Mouse (Mus musculus) brown adipose tissue, adult 24 weeks (tissue): ENCODE results near the gene Inf2. TPM values are rescaled to one million over a fixed set of nuclear protein-coding genes. Genes with fewer than 3 reads are reported as not detected.
A peak's percentile ranks its signal among the peaks of the same experiment; 100 is the strongest.

Source experiments
- H3K27ac ChIP-seq: fragments of 200-500 bp; replicated peaks from 2 replicates; pipeline ENCODE4 v1.5.1; 2012; ENCODE audit warnings: low read depth, mild to moderate bottlenecking, low read length
- H3K4me1 ChIP-seq: fragments of 200-500 bp; 2 replicates; pipeline ENCODE4 v1.6.1; 2012; ENCODE audit warnings: low read length, mixed read lengths; ENCODE audit not compliant: control insufficient read depth, insufficient read depth, insufficient read length
- H3K4me3 ChIP-seq: fragments of 200-500 bp; 2 replicates; pipeline ENCODE4 v1.5.1; 2012; ENCODE audit warnings: low read depth, mild to moderate bottlenecking, low read length, moderate library complexity; ENCODE audit not compliant: insufficient read depth
- polyA plus RNA-seq: library from polyadenylated mRNA; stranded (reverse); fragments of >200 nt; gene quantifications from 2 replicates; pipeline ENCODE4 v1.2.4, GENCODE M21; 2012; ENCODE audit not compliant: missing spikeins, insufficient read depth, insufficient read length

Gene Inf2
- polyA plus RNA-seq, 1 experiment, result 13.5 TPM

- H3K27ac ChIP-seq, result no peak overlapping the region
- no peak overlapping the region for H3K4me3 ChIP-seq
- peaks cover 2% of the 10 kb centered on the region; the same call in 1 of the 2 replicates for H3K4me1 ChIP-seq
These were observed 54.5 kb downstream of the Inf2 start for GRCm38 (mm10) chr12:112643126-112643525.

GRCm38 (mm10) chr12:112644180-112644854 is 55.7 kb downstream of the Inf2 start, which contains the start of gene Siva1:
Gene Siva1, plus strand, starts transcription at chr12:112644679.
- Histone ChIP-seq H3K27ac (0 out of 2 replicates have a peak within 1 kb of the TSS, but pooled peaks have one; percentile 6), H3K4me1 (peaks cover 2% of the 10 kb centered on the region; the same call in 1 of the 2 replicates), H3K4me3 (peak within 1 kb of the TSS; percentile 72)

GRCm38 (mm10) chr12:112644855-112645506 is 56.4 kb downstream of the Inf2 start:
- Histone ChIP-seq H3K4me3 (peak overlapping the region; percentile 72), H3K4me1 (peaks cover 2% of the 10 kb centered on the region; the same call in 1 of the 2 replicates), H3K27ac (0 out of 2 replicates have a peak overlapping the region, but pooled peaks have one; percentile 6)

- H3K27ac ChIP-seq, result no peak overlapping the region
- peaks cover 2% of the 10 kb centered on the region; the same call in 1 of the 2 replicates for H3K4me1 ChIP-seq
- H3K4me3 ChIP-seq, result no peak overlapping the region
These were observed 57.6 kb downstream of the Inf2 start for GRCm38 (mm10) chr12:112646139-112646538.

- Histone ChIP-seq H3K27ac (no peak overlapping the region), H3K4me1 (peaks cover 2% of the 10 kb centered on the region; the same call in 1 of the 2 replicates), H3K4me3 (no peak overlapping the region)
These were observed 59.5 kb downstream of the Inf2 start for GRCm38 (mm10) chr12:112648081-112648480.

GRCm38 (mm10) chr12:112651778-112652439 is 63.3 kb downstream of the Inf2 start:
- Histone ChIP-seq H3K4me1 (no peaks in the 10 kb centered on the region), H3K27ac (no peak overlapping the region), H3K4me3 (no peak overlapping the region)

- Histone ChIP-seq H3K27ac (no peak overlapping the region), H3K4me3 (no peak overlapping the region), H3K4me1 (no peaks in the 10 kb centered on the region)
These were observed 64.7 kb downstream of the Inf2 start for GRCm38 (mm10) chr12:112653157-112653824.

- H3K4me1 ChIP-seq, result no peaks in the 10 kb centered on the region
- no peak overlapping the region for H3K4me3 ChIP-seq
- H3K27ac ChIP-seq, result no peak overlapping the region
These were observed 65.5 kb downstream of the Inf2 start for GRCm38 (mm10) chr12:112654076-112654475.

GRCm38 (mm10) chr12:112658619-112659018 is 70.0 kb downstream of the Inf2 start:
- no peak overlapping the region for H3K4me3 ChIP-seq
- no peaks in the 10 kb centered on the region for H3K4me1 ChIP-seq
- no peak overlapping the region for H3K27ac ChIP-seq

GRCm38 (mm10) chr12:112659109-112659508 is 70.5 kb downstream of the Inf2 start:
- H3K27ac ChIP-seq, result no peak overlapping the region
- no peak overlapping the region for H3K4me3 ChIP-seq
- H3K4me1 ChIP-seq, result no peaks in the 10 kb centered on the region

- Histone ChIP-seq H3K27ac (no peak overlapping the region), H3K4me1 (peaks cover 11% of the 10 kb centered on the region; the same call in 1 of the 2 replicates), H3K4me3 (no peak overlapping the region)
These were observed 72.2 kb downstream of the Inf2 start for GRCm38 (mm10) chr12:112660576-112661326.

GRCm38 (mm10) chr12:112661327-112661605 is 72.7 kb downstream of the Inf2 start:
- H3K27ac ChIP-seq, result no peak overlapping the region
- H3K4me1 ChIP-seq, result peaks cover 11% of the 10 kb centered on the region; the same call in 1 of the 2 replicates

GRCm38 (mm10) chr12:112661851-112662250 is 73.3 kb downstream of the Inf2 start:
- Histone ChIP-seq H3K4me3 (no peak overlapping the region), H3K27ac (no peak overlapping the region), H3K4me1 (peaks cover 16% of the 10 kb centered on the region)

More at GRCm38 (mm10) chr12:112661327-112661605, 72.7 kb downstream of the Inf2 start:
- no peak overlapping the region for H3K4me3 ChIP-seq

- no peak overlapping the region for H3K27ac ChIP-seq
- H3K4me1 ChIP-seq, result peaks cover 26% of the 10 kb centered on the region
- no peak overlapping the region for H3K4me3 ChIP-seq
These were observed 74.7 kb downstream of the Inf2 start for GRCm38 (mm10) chr12:112663303-112663702.
